Mouse (Mus musculus) forebrain, embryonic 13.5 days (tissue): ENCODE data around the gene Olfr147. TPM values are rescaled to one million over a fixed set of nuclear protein-coding genes. Genes with fewer than 3 reads are reported as not detected.
"Not testable (repeated sequence)": the region's sequence is repeated elsewhere in the genome, so short reads cannot be mapped to it uniquely, and the experiment has no call there.

Experiments
- ATAC-seq: fragments of 200-750 bp; cut with Nextera tagmentation; 2 replicates; pipeline ENCODE4 v1.8.0; 2017
- H3K27ac ChIP-seq: fragments of 300-500 bp; sonication (generic); 2 replicates; pipeline ENCODE4 v1.5.1; 2015; ENCODE audit warnings: inconsistent platforms, mild to moderate bottlenecking, moderate library complexity
- H3K27me3 ChIP-seq: fragments of 300-500 bp; sonication (generic); 2 replicates; pipeline ENCODE4 v1.6.1; 2015; ENCODE audit warnings: mild to moderate bottlenecking, inconsistent platforms
- H3K36me3 ChIP-seq: fragments of 300-500 bp; sonication (generic); 2 replicates; pipeline ENCODE4 v1.6.1; 2015; ENCODE audit warnings: mild to moderate bottlenecking, inconsistent platforms; ENCODE audit not compliant: poor library complexity, severe bottlenecking
- H3K4me1 ChIP-seq: fragments of 300-500 bp; sonication (generic); 2 replicates; pipeline ENCODE4 v1.6.1; 2015; ENCODE audit warnings: inconsistent platforms
- H3K4me2 ChIP-seq: fragments of 300-500 bp; sonication (generic); 2 replicates; pipeline ENCODE4 v1.6.1; 2015; ENCODE audit warnings: inconsistent platforms, mild to moderate bottlenecking, moderate library complexity
- H3K4me3 ChIP-seq: fragments of 300-500 bp; sonication (generic); 2 replicates; pipeline ENCODE4 v1.5.1; 2015; ENCODE audit warnings: mild to moderate bottlenecking, inconsistent platforms
- H3K9ac ChIP-seq: fragments of 300-500 bp; sonication (generic); 2 replicates; pipeline ENCODE4 v1.6.1; 2015; ENCODE audit warnings: mild to moderate bottlenecking, inconsistent platforms
- H3K9me3 ChIP-seq: fragments of 300-500 bp; sonication (generic); replicated peaks from 2 replicates; pipeline ENCODE4 v1.6.1; 2016; ENCODE audit warnings: inconsistent platforms
- WGBS: fragments of 180-500 bp; shearing (Covaris S2); methylation state at CpG from one replicate; pipeline ENCODE4 v1.1.7; 2015; 5-methylcytosine and 5-hydroxymethylcytosine counted together
- polyA plus RNA-seq: library from polyadenylated mRNA; unstranded; fragments of >200 nt; fragmentation: Nextera tagmentation; extraction: Ambion mirVana; gene quantifications from 2 replicates; pipeline ENCODE4 v1.2.1, GENCODE M21; 2015

The Olfr147 gene
- polyA plus RNA-seq, result not detected in 2 replicates

DNA sequence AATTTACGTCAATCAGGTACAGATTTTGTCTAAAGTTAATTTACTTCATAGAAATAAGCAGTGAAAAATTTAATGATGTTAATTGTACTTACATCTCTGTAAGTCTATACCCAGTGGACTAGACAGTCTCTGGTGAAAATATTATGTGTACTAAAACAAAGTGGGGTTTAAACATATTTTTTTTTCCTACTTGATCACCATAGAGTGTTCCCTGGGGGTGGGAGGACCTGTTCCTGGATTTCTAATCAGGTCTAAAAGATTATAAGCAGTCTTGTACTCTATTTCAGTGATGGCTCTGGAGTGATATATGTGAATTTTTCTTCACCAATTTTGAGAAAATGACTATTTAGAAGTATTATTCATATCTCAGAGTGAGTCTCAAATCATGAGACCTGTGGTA lies at the start of gene Olfr147:
Gene Olfr147 (plus strand): TSS at position 301 of the 400 bp plus-strand sequence.
- Histone ChIP-seq H3K4me2 (no peak within 1 kb of the TSS), H3K4me3 (no peak within 1 kb of the TSS), H3K36me3 (no peaks in the 10 kb centered on the region), H3K27ac (no peak within 1 kb of the TSS), H3K9me3 (no peaks in the 10 kb centered on the region), H3K27me3 (no peaks in the 10 kb centered on the region), H3K4me1 (no peaks in the 10 kb centered on the region), H3K9ac (no peak within 1 kb of the TSS)
- WGBS, result 92% methylated on average over 1 of the region's 1 CpGs
- no peak for ATAC-seq

DNA sequence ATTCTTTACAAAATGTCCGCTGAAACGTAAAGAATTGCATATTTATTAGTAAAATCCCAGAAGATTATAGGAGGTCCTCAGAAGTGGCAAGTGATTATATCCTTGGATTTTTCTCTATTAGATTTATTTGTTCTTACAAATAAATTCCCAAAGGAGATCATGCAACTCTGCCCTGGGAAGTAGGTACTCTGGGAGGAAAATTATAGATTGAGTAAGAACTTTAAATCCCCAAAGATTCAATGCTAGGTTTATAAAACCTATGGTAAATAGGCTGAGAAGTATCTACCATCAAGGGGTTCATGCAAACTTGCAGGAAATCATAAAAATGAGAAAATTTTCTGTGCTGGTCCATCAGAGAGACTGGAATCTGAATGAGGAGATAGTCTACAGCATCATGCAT lies 34.9 kb upstream of the Olfr147 start, which contains the start of gene Olfr250:
Gene Olfr250 (plus strand): TSS at position 301 of the 400 bp plus-strand sequence.
- H3K9ac ChIP-seq, result no peak within 1 kb of the TSS
- no peaks in the 10 kb centered on the region for H3K27me3 ChIP-seq
- no peak within 1 kb of the TSS for H3K27ac ChIP-seq
- no peak for ATAC-seq
- WGBS, result 83% methylated on average over 2 of the region's 2 CpGs
- H3K9me3 ChIP-seq, result no peaks in the 10 kb centered on the region
- no peaks in the 10 kb centered on the region for H3K4me1 ChIP-seq
- H3K36me3 ChIP-seq, result no peaks in the 10 kb centered on the region
- no peak within 1 kb of the TSS for H3K4me2 ChIP-seq
- no peak within 1 kb of the TSS for H3K4me3 ChIP-seq

DNA sequence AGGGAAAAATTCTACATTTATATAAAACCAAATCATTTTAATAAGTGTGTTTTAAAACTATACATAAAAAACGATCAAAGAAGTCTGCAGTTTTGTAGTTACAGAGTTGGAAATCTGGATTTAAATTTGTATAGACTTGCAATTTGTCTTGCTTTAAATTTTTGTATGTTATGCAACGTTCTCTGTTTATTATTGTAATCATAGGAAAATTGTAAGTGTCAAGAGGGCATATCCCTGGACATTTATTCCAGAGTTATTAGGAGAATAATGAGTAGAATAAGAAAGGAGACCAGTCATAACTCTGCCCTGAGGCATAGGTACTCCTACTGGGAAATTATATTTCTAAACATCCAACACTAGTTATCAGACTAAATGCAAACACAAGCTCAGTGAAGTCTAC lies 24.7 kb upstream of the Olfr147 start, which contains the start of gene Olfr251:
Gene Olfr251 (plus strand): TSS at position 301 of the 400 bp plus-strand sequence.
- Histone ChIP-seq H3K9me3 (no peaks in the 10 kb centered on the region), H3K27ac (no peak within 1 kb of the TSS), H3K4me1 (no peaks in the 10 kb centered on the region), H3K4me2 (no peak within 1 kb of the TSS), H3K4me3 (no peak within 1 kb of the TSS), H3K9ac (no peak within 1 kb of the TSS), H3K36me3 (no peaks in the 10 kb centered on the region), H3K27me3 (no peaks in the 10 kb centered on the region)
- WGBS, result 74% methylated on average over 2 of the region's 2 CpGs
- no peak for ATAC-seq

DNA sequence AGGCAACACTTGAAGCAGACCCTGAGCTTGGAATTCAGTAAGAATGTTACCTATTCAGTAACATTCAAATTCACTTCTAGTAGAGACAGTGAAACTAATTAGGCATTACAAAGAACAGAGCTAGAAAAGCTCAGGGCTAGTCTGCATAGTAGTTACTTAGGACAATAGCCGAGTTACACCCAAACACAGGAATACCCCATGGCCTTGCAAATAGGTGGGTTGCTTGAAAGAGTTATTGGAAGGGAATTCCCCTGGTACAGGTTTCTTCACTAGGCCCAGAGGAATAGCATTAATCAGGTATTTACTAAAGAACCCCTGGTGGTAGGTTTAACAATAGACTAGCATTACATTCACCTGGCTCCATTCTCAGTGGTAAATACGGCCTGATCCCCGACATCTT lies 6.0 kb downstream of the Olfr147 start:
- H3K27ac ChIP-seq, H3K27me3 ChIP-seq, ATAC-seq, H3K9ac ChIP-seq, H3K9me3 ChIP-seq, H3K36me3 ChIP-seq, H3K4me1 ChIP-seq, H3K4me3 ChIP-seq, H3K4me2 ChIP-seq: not testable (repeated sequence)
- WGBS, result 85% methylated on average over 3 of the region's 3 CpGs

DNA sequence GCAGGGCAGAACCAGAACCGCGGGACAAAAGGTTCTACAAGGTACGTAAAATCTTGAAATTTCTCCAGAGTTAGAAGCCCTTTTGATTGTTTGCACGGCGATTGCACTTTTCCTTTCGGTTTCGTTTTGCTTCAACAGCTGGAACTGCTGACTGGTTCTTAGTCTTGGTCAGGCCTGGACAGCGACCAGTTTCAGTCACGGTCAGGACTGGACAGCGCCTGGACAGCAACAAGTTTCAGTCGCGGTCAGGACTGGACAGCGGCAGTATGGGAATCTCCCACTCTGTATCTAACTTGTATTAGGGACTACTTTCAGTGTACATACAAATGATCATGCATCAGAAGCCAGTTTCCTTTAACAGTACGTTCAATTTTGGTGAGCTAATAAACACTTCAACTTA lies 12.0 kb downstream of the Olfr147 start:
- H3K27me3 ChIP-seq, H3K9me3 ChIP-seq, H3K27ac ChIP-seq, H3K9ac ChIP-seq, H3K4me3 ChIP-seq, H3K36me3 ChIP-seq, H3K4me1 ChIP-seq, H3K4me2 ChIP-seq, ATAC-seq: not testable (repeated sequence)
- WGBS, result 93% methylated on average over 14 of the region's 14 CpGs

DNA sequence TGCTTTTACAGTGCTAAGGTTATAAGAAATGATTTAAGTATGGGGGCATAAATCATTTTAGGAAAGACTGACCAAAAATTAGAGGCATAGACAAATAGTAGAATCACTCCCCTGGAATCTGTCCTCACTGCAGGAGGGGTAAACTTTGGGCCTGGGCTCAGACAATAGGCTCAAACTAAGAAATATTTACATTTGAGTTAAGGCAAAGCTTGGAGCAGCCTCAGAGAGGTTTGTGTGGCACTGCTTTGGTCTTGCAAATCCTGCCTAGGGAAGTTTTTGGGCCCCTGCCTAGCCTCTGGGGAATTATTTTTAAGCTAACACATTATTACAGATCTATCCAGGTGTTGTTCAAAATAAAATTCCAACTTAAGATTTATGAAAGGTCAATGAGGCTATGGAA lies 22.3 kb downstream of the Olfr147 start:
- Histone ChIP-seq H3K4me3 (no peak overlapping the region), H3K4me2 (no peak overlapping the region), H3K9ac (no peak overlapping the region), H3K9me3 (no peaks in the 10 kb centered on the region), H3K4me1 (no peaks in the 10 kb centered on the region), H3K27me3 (no peaks in the 10 kb centered on the region), H3K36me3 (no peaks in the 10 kb centered on the region), H3K27ac (no peak overlapping the region)
- ATAC-seq, result no peak

DNA sequence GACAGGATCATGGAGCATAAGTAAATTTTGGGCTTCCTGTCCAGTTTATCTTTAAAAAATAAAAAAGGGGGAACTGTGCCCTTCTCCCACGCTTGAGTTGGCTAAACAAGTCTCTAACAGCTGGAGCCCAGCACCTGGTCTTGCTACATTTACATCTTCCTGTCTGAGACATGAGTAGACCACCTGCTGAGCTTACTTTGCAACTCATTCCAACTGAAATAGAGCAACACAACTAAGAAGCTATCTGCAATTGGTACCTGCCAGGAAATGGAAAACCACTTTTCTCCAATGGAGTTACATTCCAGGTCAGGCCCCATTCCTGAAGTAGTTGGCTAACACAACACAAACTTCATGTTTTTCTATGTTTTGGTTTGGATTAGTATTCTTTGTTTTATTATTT lies 25.5 kb downstream of the Olfr147 start:
- no peak overlapping the region for H3K4me3 ChIP-seq
- H3K4me1 ChIP-seq, result no peaks in the 10 kb centered on the region
- H3K36me3 ChIP-seq, result no peaks in the 10 kb centered on the region
- H3K27me3 ChIP-seq, result no peaks in the 10 kb centered on the region
- H3K9ac ChIP-seq, result no peak overlapping the region
- no peak overlapping the region for H3K27ac ChIP-seq
- no peaks in the 10 kb centered on the region for H3K9me3 ChIP-seq
- no peak for ATAC-seq
- 47% methylated on average over 1 of the region's 1 CpGs for WGBS
- no peak overlapping the region for H3K4me2 ChIP-seq

DNA sequence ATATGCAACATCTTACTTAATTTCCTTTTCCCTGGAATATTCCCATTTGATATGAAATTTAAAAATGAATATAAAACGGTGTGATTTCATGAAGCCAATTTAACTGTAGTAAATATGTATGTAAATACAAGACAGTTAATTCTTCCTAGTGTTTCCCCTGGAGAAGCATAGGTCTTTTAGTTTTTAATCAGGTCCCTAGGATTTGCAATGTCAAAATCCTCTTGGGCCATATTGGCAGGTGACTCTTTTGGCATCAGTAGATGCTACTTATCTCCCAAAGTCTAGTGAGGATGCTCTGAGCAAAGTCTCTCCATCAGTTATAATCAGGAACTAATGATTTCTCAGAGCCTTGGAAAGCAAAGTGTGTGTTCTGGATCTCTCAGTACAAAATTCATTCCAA lies 27.7 kb downstream of the Olfr147 start, which contains the start of gene Olfr901:
Gene Olfr901 (plus strand): TSS at position 301 of the 400 bp plus-strand sequence.
- H3K9ac ChIP-seq, result no peak within 1 kb of the TSS
- H3K4me1 ChIP-seq, result no peaks in the 10 kb centered on the region
- no peaks in the 10 kb centered on the region for H3K27me3 ChIP-seq
- H3K4me2 ChIP-seq, result no peak within 1 kb of the TSS
- no peaks in the 10 kb centered on the region for H3K9me3 ChIP-seq
- no peak for ATAC-seq
- H3K4me3 ChIP-seq, result no peak within 1 kb of the TSS
- 86% methylated on average over 1 of the region's 1 CpGs for WGBS
- no peak within 1 kb of the TSS for H3K27ac ChIP-seq
- no peaks in the 10 kb centered on the region for H3K36me3 ChIP-seq

DNA sequence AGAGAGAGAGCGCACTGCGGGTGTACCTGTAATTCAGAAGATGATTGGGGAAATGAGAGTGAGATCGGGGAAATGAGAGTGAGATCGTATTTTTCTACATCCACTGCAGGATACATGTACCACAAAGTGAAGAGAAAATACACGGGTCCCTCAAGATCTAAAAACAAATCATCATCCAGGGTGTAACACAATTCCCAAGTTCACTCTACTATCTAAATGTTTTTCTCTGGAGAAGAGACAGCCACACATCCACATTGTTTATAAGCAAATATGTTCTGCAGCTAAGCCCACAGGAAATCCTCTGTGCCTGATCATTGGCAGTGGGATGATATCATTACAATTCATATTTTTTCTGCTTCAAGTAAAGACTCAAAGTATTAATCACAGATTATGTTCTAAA lies 45.9 kb downstream of the Olfr147 start, which contains the start of gene Olfr902:
Gene Olfr902 (plus strand): TSS at position 301 of the 400 bp plus-strand sequence.
- WGBS, result 89% methylated on average over 5 of the region's 5 CpGs
- Histone ChIP-seq H3K9ac (no peak within 1 kb of the TSS), H3K4me2 (no peak within 1 kb of the TSS), H3K9me3 (no peaks in the 10 kb centered on the region), H3K4me1 (no peaks in the 10 kb centered on the region), H3K27ac (no peak within 1 kb of the TSS), H3K27me3 (no peaks in the 10 kb centered on the region), H3K36me3 (no peaks in the 10 kb centered on the region), H3K4me3 (no peak within 1 kb of the TSS)
- ATAC-seq, result no peak

Other genes with a start within 250 kb of the Olfr147 start
- gene Olfr891, start 220.9 kb upstream of the Olfr147 start, polyA plus RNA-seq, result not detected in 2 replicates
- not detected in 2 replicates for gene Olfr893, start 193.3 kb upstream of the Olfr147 start, polyA plus RNA-seq
- not detected in 2 replicates for gene Olfr894, start 183.6 kb upstream of the Olfr147 start, polyA plus RNA-seq
- gene Olfr143, start 148.9 kb upstream of the Olfr147 start, polyA plus RNA-seq, result not detected in 2 replicates
- not detected in 2 replicates for gene Olfr895, start 133.8 kb upstream of the Olfr147 start, polyA plus RNA-seq
- gene Olfr896-ps1, start 110.6 kb upstream of the Olfr147 start, polyA plus RNA-seq, result not detected in 2 replicates
- gene Olfr25, start 72.6 kb upstream of the Olfr147 start, polyA plus RNA-seq, result not detected in 2 replicates
- gene Olfr898, start 53.3 kb upstream of the Olfr147 start, polyA plus RNA-seq, result not detected in 2 replicates
- gene Olfr250, start 34.8 kb upstream of the Olfr147 start, polyA plus RNA-seq, result not detected in 2 replicates
- gene Olfr251, start 24.6 kb upstream of the Olfr147 start, polyA plus RNA-seq, result not detected in 2 replicates
- not detected in 2 replicates for gene Olfr901, start 27.8 kb downstream of the Olfr147 start, polyA plus RNA-seq
- gene Olfr902, start 46.0 kb downstream of the Olfr147 start, polyA plus RNA-seq, result not detected in 2 replicates
- gene Olfr904, start 61.4 kb downstream of the Olfr147 start, polyA plus RNA-seq, result not detected in 2 replicates
- not detected in 2 replicates for gene Olfr905, start 69.4 kb downstream of the Olfr147 start, polyA plus RNA-seq
- not detected in 2 replicates for gene Olfr906, start 85.4 kb downstream of the Olfr147 start, polyA plus RNA-seq
- gene Olfr907, start 94.1 kb downstream of the Olfr147 start, polyA plus RNA-seq, result not detected in 2 replicates
- not detected in 2 replicates for gene Olfr911-ps1, start 119.9 kb downstream of the Olfr147 start, polyA plus RNA-seq
- gene Olfr910, start 136.2 kb downstream of the Olfr147 start, polyA plus RNA-seq, result not detected in 2 replicates
- not detected in 2 replicates for gene Olfr912, start 178.5 kb downstream of the Olfr147 start, polyA plus RNA-seq
- not detected in 2 replicates for gene Olfr913, start 191.1 kb downstream of the Olfr147 start, polyA plus RNA-seq
- not detected in 2 replicates for gene Olfr914, start 203.4 kb downstream of the Olfr147 start, polyA plus RNA-seq